Mouse (Mus musculus) stomach, postnatal 0 days (tissue): ENCODE measurements around the gene Mpnd.

ENCODE experiments used
- CTCF ChIP-seq: IDR thresholded peaks from 2 replicates; pipeline ENCODE4 v1.5.1; 2016; ENCODE audit warnings: antibody characterized with exemption, low read depth, mild to moderate bottlenecking, moderate library complexity
- EP300 ChIP-seq: optimal IDR thresholded peaks from 2 replicates; pipeline ENCODE3; 2016; ENCODE audit warnings: antibody characterized with exemption

DNA sequence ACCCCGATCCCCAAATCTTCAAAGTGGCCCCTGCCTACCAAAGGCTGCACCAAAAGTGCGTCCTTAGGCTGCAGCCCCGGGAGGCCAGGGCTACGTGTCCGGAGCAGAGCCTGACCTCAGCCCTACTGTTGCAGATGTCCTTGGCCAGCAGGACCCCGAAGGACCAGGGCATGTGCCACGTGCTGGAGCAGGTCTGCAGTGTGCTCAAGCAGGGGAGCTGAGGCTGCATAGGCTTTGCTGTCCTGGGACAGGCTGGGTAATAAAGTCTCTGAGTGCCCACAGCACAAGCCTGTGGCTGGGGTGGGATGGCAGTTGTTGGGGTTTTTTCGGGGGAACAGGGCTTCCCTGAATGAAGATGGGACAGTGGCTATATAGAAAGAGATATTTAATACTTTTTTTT is 10.9 kb downstream of the Mpnd start:
- TF ChIP-seq CTCF (no peak), EP300 (no peak)
